Mouse (Mus musculus) hindbrain, embryonic 10.5 days (tissue): Measurements from ENCODE around the gene Ankrd39. TPM values are rescaled to one million over a fixed set of nuclear protein-coding genes. Genes with fewer than 3 reads are reported as not detected.
"Not testable (repeated sequence)": the region's sequence is repeated elsewhere in the genome, so short reads cannot be mapped to it uniquely, and the experiment has no call there.

Experiments used
- DNase-seq: peaks from one replicate; pipeline ENCODE4 v3.0.0-alpha.2; 2017; ENCODE audit warnings: low spot score
- H3K27ac ChIP-seq: fragments of 300-500 bp; sonication (generic); 2 replicates; pipeline ENCODE4 v1.5.1; 2016; ENCODE audit warnings: mild to moderate bottlenecking, moderate library complexity
- H3K27me3 ChIP-seq: fragments of 300-500 bp; sonication (generic); 2 replicates; pipeline ENCODE4 v1.6.1; 2016; ENCODE audit warnings: mild to moderate bottlenecking; ENCODE audit not compliant: poor library complexity, insufficient read depth, severe bottlenecking
- H3K36me3 ChIP-seq: fragments of 300-500 bp; sonication (generic); 2 replicates; pipeline ENCODE4 v1.6.1; 2016; ENCODE audit warnings: mild to moderate bottlenecking, moderate library complexity
- H3K4me1 ChIP-seq: fragments of 300-500 bp; sonication (generic); replicated peaks from 2 replicates; pipeline ENCODE4 v1.6.1; 2016; ENCODE audit warnings: mild to moderate bottlenecking
- H3K4me3 ChIP-seq: fragments of 300-500 bp; sonication (generic); 2 replicates; pipeline ENCODE4 v1.5.1; 2016; ENCODE audit warnings: mild to moderate bottlenecking, moderate library complexity
- H3K9me3 ChIP-seq: fragments of 300-500 bp; sonication (generic); 2 replicates; pipeline ENCODE4 v1.6.1; 2016; ENCODE audit warnings: mild to moderate bottlenecking, moderate library complexity
- WGBS: fragments of 180-500 bp; shearing (Covaris S2); methylation state at CpG from one replicate; pipeline ENCODE4 v1.1.7; 2016; 5-methylcytosine and 5-hydroxymethylcytosine counted together
- polyA plus RNA-seq: library from polyadenylated mRNA; unstranded; fragments of >200 nt; fragmentation: Nextera tagmentation; extraction: Ambion mirVana; gene quantifications from 2 replicates; pipeline ENCODE4 v1.2.1, GENCODE M21; 2016

Ankrd39 gene
- polyA plus RNA-seq, 1 experiment from 2014 or later, result 16.9 TPM

DNA sequence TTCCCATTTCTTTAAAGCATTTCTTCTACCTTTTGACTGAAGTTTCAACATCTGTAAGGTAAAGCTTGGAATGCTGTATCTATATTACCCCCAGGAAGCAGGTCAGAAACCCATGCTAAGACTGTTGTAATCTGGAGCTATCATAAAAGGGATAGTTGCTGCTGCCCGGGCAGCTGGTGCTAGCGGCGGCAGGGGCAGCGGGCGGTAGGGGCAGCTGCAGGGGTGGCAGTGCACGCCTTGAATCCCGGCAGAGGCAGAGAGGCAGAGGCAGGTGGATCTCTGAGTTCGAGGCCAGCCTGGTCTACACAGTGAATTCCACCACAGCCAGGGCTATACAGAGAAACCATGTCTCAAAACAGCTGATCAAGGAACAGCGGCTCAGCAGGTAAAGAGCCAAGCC, 4.3 kb downstream of the Ankrd39 start:
- H3K27ac ChIP-seq, result no peak overlapping the region
- DNase-seq, result no peak
- WGBS, result 95% methylated on average over 9 of the region's 9 CpGs
- H3K4me1 ChIP-seq, result peaks cover 33% of the 10 kb centered on the region
- no peaks in the 10 kb centered on the region for H3K27me3 ChIP-seq
- no peaks in the 10 kb centered on the region for H3K9me3 ChIP-seq
- peaks cover 52% of the 10 kb centered on the region for H3K36me3 ChIP-seq
- H3K4me3 ChIP-seq, result no peak overlapping the region

DNA sequence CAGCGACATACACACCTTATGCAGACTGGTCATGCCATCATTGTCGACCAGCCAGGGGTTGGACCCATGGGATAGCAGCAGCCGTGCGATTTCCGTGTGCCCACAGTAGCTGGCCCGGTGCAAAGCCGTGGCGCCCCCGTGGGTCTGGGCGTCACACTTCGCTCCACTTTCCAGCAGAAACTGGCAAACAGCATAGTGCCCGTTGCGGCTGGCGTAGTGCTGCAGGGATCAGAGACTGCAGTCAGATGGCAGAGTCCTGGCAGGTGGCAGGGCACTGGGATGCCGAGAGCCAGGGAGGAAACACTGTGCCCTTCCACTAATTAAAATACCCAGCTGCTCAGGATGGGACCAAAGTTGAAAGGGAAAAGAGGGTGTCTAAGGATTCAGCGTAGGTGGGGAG, 5.4 kb downstream of the Ankrd39 start:
- H3K4me3 ChIP-seq, result no peak overlapping the region
- DNase-seq, result no peak
- peaks cover 50% of the 10 kb centered on the region for H3K36me3 ChIP-seq
- WGBS, result 97% methylated on average over 16 of the region's 16 CpGs
- no peak overlapping the region for H3K27ac ChIP-seq
- H3K27me3 ChIP-seq, result no peaks in the 10 kb centered on the region
- no peaks in the 10 kb centered on the region for H3K9me3 ChIP-seq
- peaks cover 24% of the 10 kb centered on the region for H3K4me1 ChIP-seq

DNA sequence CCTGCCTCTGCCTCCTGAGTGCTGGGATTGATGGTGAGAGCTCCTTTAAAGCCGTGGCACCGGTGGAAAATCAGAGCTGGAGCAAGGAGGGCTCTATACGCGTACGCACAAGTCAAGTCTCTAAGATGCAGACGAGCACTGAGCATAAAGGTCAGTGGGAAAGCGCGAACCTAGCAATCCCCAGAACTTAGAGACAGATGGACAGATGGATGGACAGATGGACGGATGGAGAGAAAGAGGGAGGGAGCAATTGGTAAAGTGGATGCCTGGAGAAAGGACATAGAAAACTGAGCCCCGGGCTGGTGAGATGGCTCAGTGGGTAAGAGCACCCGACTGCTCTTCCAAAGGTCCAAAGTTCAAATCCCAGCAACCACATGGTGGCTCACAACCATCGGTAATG, 6.4 kb downstream of the Ankrd39 start:
- 92% methylated on average over 12 of the region's 12 CpGs for WGBS

DNA sequence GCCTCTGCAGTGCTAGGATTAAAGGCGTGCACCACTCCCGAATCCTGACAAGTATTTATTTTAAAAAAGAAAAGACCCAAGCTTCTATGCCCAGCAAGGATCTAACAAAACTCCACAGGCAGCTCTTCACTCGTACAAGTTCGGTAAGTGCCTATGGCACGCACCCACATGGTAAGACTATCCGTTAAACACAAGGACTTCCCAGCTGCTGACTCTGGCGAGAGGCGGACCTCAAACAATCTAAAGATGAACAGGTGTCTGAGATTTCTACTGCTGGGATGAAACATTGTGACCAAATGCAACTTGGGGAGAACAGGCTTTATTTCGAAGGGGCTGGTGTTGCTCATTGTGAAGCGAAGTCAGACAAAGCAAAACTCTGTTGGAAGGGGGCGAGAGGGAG, 7.1 kb downstream of the Ankrd39 start:
- WGBS, result 91% methylated on average over 11 of the region's 11 CpGs
- Histone ChIP-seq H3K36me3 (peaks cover 54% of the 10 kb centered on the region), H3K4me3 (no peak overlapping the region), H3K27me3 (no peaks in the 10 kb centered on the region), H3K27ac (no peak overlapping the region), H3K9me3 (no peaks in the 10 kb centered on the region), H3K4me1 (peaks cover 14% of the 10 kb centered on the region)
- DNase-seq, result no peak

More for the DNA sequence above, 6.4 kb downstream of the Ankrd39 start:
- no peaks in the 10 kb centered on the region for H3K27me3 ChIP-seq
- H3K4me3 ChIP-seq, result no peak overlapping the region
- DNase-seq, result no peak
- H3K4me1 ChIP-seq, result peaks cover 16% of the 10 kb centered on the region
- H3K9me3 ChIP-seq, result no peaks in the 10 kb centered on the region
- H3K27ac ChIP-seq, result no peak overlapping the region
- peaks cover 54% of the 10 kb centered on the region for H3K36me3 ChIP-seq

DNA sequence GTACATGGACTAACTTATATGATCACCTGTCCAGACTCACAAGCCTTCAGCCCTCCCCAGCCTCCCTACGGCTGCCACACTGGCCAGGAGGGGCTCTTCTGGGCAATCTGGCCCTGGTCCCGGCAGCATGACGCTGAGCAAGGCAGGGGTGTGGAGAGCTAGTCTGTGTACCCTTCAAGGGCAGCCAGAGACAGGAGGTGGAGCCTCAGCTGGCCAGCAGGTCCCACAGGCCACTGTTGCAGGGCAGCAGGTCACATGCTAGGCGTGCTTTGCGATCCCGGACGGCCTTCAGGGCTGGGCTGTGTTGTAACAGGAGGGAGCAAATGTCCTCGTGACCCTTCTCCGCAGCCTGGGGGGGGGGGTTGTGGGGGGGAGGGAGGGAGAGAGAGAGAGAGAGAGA, 8.1 kb downstream of the Ankrd39 start, which contains the start of gene Gm42417:
Gm42417 (minus strand) TSS at position 244 of the 400 bp plus-strand sequence.
- H3K36me3 ChIP-seq, result peaks cover 54% of the 10 kb centered on the region
- 49% methylated on average over 9 of the region's 9 CpGs for WGBS
- H3K4me1 ChIP-seq, result peaks cover 14% of the 10 kb centered on the region
- no peaks in the 10 kb centered on the region for H3K9me3 ChIP-seq
- no peak within 1 kb of the TSS for H3K4me3 ChIP-seq
- H3K27ac ChIP-seq, result no peak within 1 kb of the TSS; the same call in 1 of the 2 replicates
- DNase-seq, result peak; percentile 49
- no peaks in the 10 kb centered on the region for H3K27me3 ChIP-seq

DNA sequence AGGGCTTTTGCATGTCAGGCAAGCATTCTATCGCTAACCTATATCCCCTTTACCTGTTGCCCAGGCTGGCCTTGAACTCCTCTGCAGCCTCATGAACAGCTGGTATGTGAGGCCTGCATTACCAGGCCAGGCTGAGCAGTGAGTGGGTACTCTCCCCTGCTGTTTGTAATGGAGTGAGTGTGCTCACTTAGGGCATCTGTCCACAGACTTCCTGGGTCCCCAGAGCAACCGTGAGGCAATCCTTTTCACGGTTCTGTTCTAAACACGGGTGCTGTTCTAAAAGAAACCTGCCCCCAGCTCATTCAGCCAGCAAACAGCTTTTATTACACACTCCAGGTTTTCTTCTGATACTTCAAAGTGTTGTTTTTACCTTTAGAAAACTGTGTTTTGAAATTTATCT, 8.5 kb downstream of the Ankrd39 start:
- Histone ChIP-seq H3K4me1 (peaks cover 14% of the 10 kb centered on the region), H3K27ac (no peak overlapping the region), H3K4me3 (no peak overlapping the region), H3K9me3 (no peaks in the 10 kb centered on the region), H3K36me3 (peaks cover 54% of the 10 kb centered on the region), H3K27me3 (no peaks in the 10 kb centered on the region)
- WGBS, result 89% methylated on average over 4 of the region's 4 CpGs
- no peak for DNase-seq

- H3K27ac ChIP-seq, result not testable (repeated sequence)
Measured at GRCm38 (mm10) chr1:36536783-36537182, 10.5 kb downstream of the Ankrd39 start, which contains the start of gene Ankrd23. TSS of gene Ankrd23 (minus strand) at chr1:36536883.

GRCm38 (mm10) chr1:36536397-36536728, 10.9 kb downstream of the Ankrd39 start:
- H3K27me3 ChIP-seq, result no peaks in the 10 kb centered on the region
- WGBS, result 74% methylated on average over 8 of the region's 8 CpGs
- peaks cover 17% of the 10 kb centered on the region for H3K4me1 ChIP-seq
- no peak overlapping the region for H3K4me3 ChIP-seq
- H3K9me3 ChIP-seq, result no peaks in the 10 kb centered on the region
- peaks cover 47% of the 10 kb centered on the region for H3K36me3 ChIP-seq
- DNase-seq, result no peak
- H3K27ac ChIP-seq, result no peak overlapping the region

More at GRCm38 (mm10) chr1:36536783-36537182, 10.5 kb downstream of the Ankrd39 start, which contains the start of gene Ankrd23:
- H3K27me3 ChIP-seq, DNase-seq, H3K9me3 ChIP-seq, H3K4me3 ChIP-seq: not testable (repeated sequence)
- 93% methylated on average over 9 of the region's 9 CpGs for WGBS
- H3K36me3 ChIP-seq, result peaks cover 47% of the 10 kb centered on the region
- H3K4me1 ChIP-seq, result peaks cover 17% of the 10 kb centered on the region

- Histone ChIP-seq H3K4me3 (no peak overlapping the region), H3K27me3 (no peaks in the 10 kb centered on the region), H3K27ac (no peak overlapping the region), H3K4me1 (peaks cover 17% of the 10 kb centered on the region), H3K9me3 (no peaks in the 10 kb centered on the region), H3K36me3 (peaks cover 47% of the 10 kb centered on the region)
- WGBS, result 85% methylated on average over 11 of the region's 11 CpGs
- no peak for DNase-seq
Measured at GRCm38 (mm10) chr1:36535477-36536396, 11.5 kb downstream of the Ankrd39 start.

GRCm38 (mm10) chr1:36534595-36535058, 12.6 kb downstream of the Ankrd39 start:
- H3K27me3 ChIP-seq, result no peaks in the 10 kb centered on the region
- H3K9me3 ChIP-seq, result no peaks in the 10 kb centered on the region
- no peak overlapping the region for H3K4me3 ChIP-seq
- H3K27ac ChIP-seq, result no peak overlapping the region
- 85% methylated on average over 6 of the region's 6 CpGs for WGBS
- H3K36me3 ChIP-seq, result peaks cover 41% of the 10 kb centered on the region
- H3K4me1 ChIP-seq, result peaks cover 17% of the 10 kb centered on the region
- DNase-seq, result no peak

- peaks cover 10% of the 10 kb centered on the region; the same call in 1 of the 2 replicates for H3K4me1 ChIP-seq
- 86% methylated on average over 6 of the region's 6 CpGs for WGBS
- H3K4me3 ChIP-seq, result no peak overlapping the region
- peaks cover 32% of the 10 kb centered on the region for H3K36me3 ChIP-seq
- no peak overlapping the region for H3K27ac ChIP-seq
- H3K27me3 ChIP-seq, result no peaks in the 10 kb centered on the region
- no peak for DNase-seq
- no peaks in the 10 kb centered on the region for H3K9me3 ChIP-seq
Measured at GRCm38 (mm10) chr1:36533546-36533945, 13.7 kb downstream of the Ankrd39 start.

DNA sequence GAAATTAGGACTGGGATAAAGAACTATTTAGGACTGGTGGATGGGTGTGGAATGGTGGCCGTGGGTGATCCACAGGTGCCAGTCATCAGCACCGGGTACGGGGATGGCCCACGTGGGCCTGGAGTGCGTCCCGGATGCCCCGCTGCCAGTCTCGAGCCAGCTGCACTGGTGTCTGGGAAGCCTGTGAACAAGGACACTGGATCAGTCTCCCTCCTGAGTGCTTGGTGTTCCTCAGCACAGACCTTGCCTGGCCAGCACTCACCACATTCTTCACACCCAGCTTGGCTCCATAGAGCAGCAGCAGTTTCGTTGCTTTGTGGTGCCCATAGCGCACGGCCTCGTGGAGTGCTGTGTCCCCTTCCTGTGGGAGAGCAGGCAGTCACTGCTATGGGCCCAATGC, 15.8 kb downstream of the Ankrd39 start:
- H3K36me3 ChIP-seq, result peaks cover 36% of the 10 kb centered on the region
- DNase-seq, result no peak
- H3K27me3 ChIP-seq, result no peaks in the 10 kb centered on the region
- WGBS, result 90% methylated on average over 12 of the region's 12 CpGs
- H3K27ac ChIP-seq, result no peak overlapping the region
- H3K4me3 ChIP-seq, result no peak overlapping the region
- no peaks in the 10 kb centered on the region for H3K9me3 ChIP-seq
- H3K4me1 ChIP-seq, result peaks cover 8% of the 10 kb centered on the region; the same call in 1 of the 2 replicates

DNA sequence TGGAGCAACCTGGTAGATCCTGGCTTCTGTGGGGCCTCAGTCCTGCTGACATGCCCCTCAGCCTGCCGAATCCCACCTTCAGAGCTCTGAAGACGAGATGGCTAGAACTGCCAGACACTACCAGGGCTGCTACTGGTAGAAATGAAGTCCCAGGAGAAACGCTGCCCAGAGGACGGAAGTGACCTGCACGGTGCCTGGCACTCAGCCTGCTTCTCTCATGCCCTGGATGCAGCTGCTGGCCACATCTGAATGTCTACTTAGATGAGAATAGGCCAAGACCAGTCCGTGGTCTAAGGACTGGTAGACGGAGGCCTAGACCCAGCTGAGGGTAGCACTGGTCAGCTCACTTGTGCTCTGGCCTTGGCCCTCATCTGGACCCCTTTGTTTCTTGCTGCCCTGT, 16.3 kb downstream of the Ankrd39 start:
- H3K4me1 ChIP-seq, result peaks cover 8% of the 10 kb centered on the region; the same call in 1 of the 2 replicates
- 93% methylated on average over 7 of the region's 7 CpGs for WGBS
- no peak overlapping the region for H3K4me3 ChIP-seq
- no peak for DNase-seq
- H3K36me3 ChIP-seq, result peaks cover 36% of the 10 kb centered on the region
- H3K9me3 ChIP-seq, result no peaks in the 10 kb centered on the region
- H3K27ac ChIP-seq, result no peak overlapping the region; the same call in 1 of the 2 replicates
- no peaks in the 10 kb centered on the region for H3K27me3 ChIP-seq
